Mouse (Mus musculus): ENCODE data around the gene Trafd1. TPM values are rescaled to one million over a fixed set of nuclear protein-coding genes. Genes with fewer than 3 reads are reported as not detected.
"Not testable (repeated sequence)": the region's sequence is repeated elsewhere in the genome, so short reads cannot be mapped to it uniquely, and the experiment has no call there.

Trafd1 gene
- polyA plus RNA-seq, 2 experiments = 17.1 to 18.4 TPM

DNA sequence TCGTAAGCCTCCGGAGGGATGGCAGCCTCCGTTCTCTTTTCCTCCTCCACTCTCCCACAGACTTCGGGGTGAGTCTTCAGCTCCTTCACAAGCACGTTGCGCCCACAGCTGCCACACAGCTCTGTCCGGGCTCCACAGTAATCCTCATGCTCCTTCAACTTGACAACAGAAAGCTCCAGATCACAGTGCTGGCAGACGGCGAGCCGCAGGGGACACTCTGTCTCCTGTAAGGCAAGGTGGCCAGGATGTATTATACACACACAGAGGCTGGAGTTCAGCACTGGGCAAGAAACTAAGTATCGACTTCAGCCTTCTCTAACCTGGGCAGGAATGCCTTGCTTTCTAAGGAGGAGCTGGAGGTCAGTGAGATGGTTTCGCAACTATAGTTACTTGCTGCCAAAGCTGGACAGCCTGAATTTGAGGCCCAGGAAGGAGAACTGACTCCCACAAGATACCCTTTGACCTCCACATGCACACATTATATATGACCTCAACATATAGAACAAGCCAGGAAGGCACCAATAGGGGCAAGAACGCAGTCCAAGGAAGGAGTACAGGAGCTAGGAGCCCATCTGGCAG, 6.7 kb downstream of the Trafd1 start:
- ATAC-seq (ENCODE audit: insufficient read depth) (no peak), DNase-seq (ENCODE audit: low read depth in 3 of 3, low spot score in 3 of 3) (no peak)
- H3K9me3 ChIP-seq (ENCODE audit: control insufficient read depth, low read length) = no peaks in the 10 kb centered on the region
- H3K9ac ChIP-seq (replicated peaks) = no peak overlapping the region
- peaks cover 18% of the 10 kb centered on the region for H3K36me3 ChIP-seq (replicated peaks; ENCODE audit: control insufficient read depth, insufficient read depth, low read depth)
- no peaks in the 10 kb centered on the region for H3K27me3 ChIP-seq (ENCODE audit: control insufficient read depth, insufficient read depth, low read length)
- WGBS (ENCODE audit: insufficient replicate concordance) = 86% methylated on average over 13 of the region's 13 CpGs
- H3K4me2 ChIP-seq (ENCODE audit: low read depth) = no peak overlapping the region
- H3K4me3 ChIP-seq (ENCODE audit: insufficient read depth in 1 of 2, low read depth in 2 of 2, low read length in 2 of 2) = no peak overlapping the region
- H3K4me1 ChIP-seq (replicated peaks; ENCODE audit: control insufficient read depth in 2 of 2, insufficient read depth in 2 of 2, low read length in 1 of 2) = no peaks in the 10 kb centered on the region; a peak in 1 of 4 replicates
- no peak for TF ChIP-seq EP300 (IDR thresholded peaks at IDR 0.05; ENCODE audit: low read depth)
- TF ChIP-seq CTCF (IDR thresholded peaks at IDR 0.05; ENCODE audit: low read depth) = no peak
- no peak overlapping the region for H3K27ac ChIP-seq

DNA sequence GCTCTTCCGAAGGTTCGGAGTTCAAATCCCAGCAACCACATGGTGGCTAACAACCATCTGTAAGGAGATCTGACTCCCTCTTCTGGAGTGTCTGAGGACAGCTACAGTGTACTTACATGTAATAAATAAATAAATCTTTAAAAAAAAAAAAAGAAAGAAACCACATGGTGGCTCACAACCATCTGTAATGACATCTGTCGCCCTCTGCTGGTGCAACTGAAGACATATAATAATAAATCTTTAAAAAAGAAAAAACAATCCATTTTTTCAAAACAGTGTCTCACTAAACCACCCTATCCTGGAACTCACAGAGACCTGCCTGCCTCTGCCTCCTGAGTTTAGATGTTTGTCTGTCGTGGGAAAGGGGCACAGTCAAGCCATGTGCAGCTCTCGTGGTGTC, 8.5 kb downstream of the Trafd1 start:
- not testable (repeated sequence) for H3K4me2 ChIP-seq (ENCODE audit: low read depth); H3K27ac ChIP-seq; ATAC-seq (ENCODE audit: insufficient read depth); H3K27me3 ChIP-seq (ENCODE audit: control insufficient read depth, insufficient read depth, low read length); H3K9me3 ChIP-seq (ENCODE audit: control insufficient read depth, low read length); H3K9ac ChIP-seq (replicated peaks); H3K4me3 ChIP-seq (ENCODE audit: insufficient read depth in 1 of 2, low read depth in 2 of 2, low read length in 2 of 2); H3K4me1 ChIP-seq (replicated peaks; ENCODE audit: control insufficient read depth in 2 of 2, insufficient read depth in 2 of 2, low read length in 1 of 2)
- TF ChIP-seq CTCF (IDR thresholded peaks at IDR 0.05; ENCODE audit: low read depth) = peak; percentile 57
- DNase-seq (ENCODE audit: low read depth in 3 of 3, low spot score in 3 of 3) = peak in 1 of 3 experiments; percentile 41
- WGBS (ENCODE audit: insufficient replicate concordance) = 59% methylated on average over 5 of the region's 5 CpGs
- peaks cover 18% of the 10 kb centered on the region for H3K36me3 ChIP-seq (replicated peaks; ENCODE audit: control insufficient read depth, insufficient read depth, low read depth)

DNA sequence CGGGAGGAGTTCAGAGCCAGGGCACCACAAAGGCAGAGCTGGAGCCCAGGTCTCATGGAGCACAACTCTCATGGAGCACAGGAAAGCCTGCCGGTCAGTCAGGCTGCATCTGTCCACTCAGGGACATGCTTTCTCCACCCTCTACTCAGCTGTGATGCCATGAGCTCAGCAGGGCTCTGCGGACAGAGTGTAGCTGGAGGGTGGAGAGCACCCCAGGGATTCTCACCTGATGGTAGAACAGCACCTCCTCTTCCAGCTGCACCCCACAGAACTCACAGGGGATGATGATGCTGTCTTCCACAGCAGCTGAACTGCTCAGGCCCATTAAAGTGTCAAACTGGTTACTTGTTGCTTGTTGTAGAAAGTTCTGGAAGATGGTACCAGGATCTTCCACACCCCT, 10.6 kb downstream of the Trafd1 start:
- no peak for ATAC-seq (ENCODE audit: insufficient read depth)
- Histone ChIP-seq H3K4me3 (ENCODE audit: insufficient read depth in 1 of 2, low read depth in 2 of 2, low read length in 2 of 2) (no peak overlapping the region), H3K27ac (no peak overlapping the region), H3K9ac (replicated peaks) (no peak overlapping the region), H3K36me3 (replicated peaks; ENCODE audit: control insufficient read depth, insufficient read depth, low read depth) (peaks cover 18% of the 10 kb centered on the region), H3K9me3 (ENCODE audit: control insufficient read depth, low read length) (no peaks in the 10 kb centered on the region), H3K27me3 (ENCODE audit: control insufficient read depth, insufficient read depth, low read length) (no peaks in the 10 kb centered on the region), H3K4me2 (ENCODE audit: low read depth) (no peak overlapping the region), H3K4me1 (replicated peaks; ENCODE audit: control insufficient read depth in 2 of 2, insufficient read depth in 2 of 2, low read length in 1 of 2) (no peaks in the 10 kb centered on the region)
- TF ChIP-seq EP300 (IDR thresholded peaks at IDR 0.05; ENCODE audit: low read depth) (no peak), CTCF (IDR thresholded peaks at IDR 0.05; ENCODE audit: low read depth) (no peak)
- no peak for DNase-seq (ENCODE audit: low read depth in 3 of 3, low spot score in 3 of 3)
- 87% methylated on average over 3 of the region's 3 CpGs for WGBS (ENCODE audit: insufficient replicate concordance)

DNA sequence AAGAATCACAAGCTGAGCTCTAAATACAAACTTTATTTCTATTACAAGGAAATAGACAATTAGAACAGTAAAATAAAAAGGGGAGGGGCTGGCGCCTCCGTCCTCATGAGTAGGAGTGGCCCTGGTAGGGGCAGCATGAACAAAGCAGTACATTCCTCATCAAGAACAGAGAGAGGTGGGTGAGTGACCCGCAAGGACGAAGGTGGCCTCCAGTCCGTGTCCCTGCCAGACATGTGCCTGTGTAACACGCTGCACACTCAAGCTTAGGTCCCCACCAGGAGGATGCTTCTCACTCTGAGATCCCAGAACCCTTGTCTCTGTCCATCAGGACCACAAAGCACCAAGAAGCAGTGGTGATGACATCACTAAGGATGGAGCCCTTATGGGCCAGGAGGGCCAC, 13.7 kb downstream of the Trafd1 start:
- no peak overlapping the region for H3K27ac ChIP-seq
- H3K36me3 ChIP-seq (replicated peaks; ENCODE audit: control insufficient read depth, insufficient read depth, low read depth) = peaks cover 35% of the 10 kb centered on the region
- 84% methylated on average over 6 of the region's 6 CpGs for WGBS (ENCODE audit: insufficient replicate concordance)

DNA sequence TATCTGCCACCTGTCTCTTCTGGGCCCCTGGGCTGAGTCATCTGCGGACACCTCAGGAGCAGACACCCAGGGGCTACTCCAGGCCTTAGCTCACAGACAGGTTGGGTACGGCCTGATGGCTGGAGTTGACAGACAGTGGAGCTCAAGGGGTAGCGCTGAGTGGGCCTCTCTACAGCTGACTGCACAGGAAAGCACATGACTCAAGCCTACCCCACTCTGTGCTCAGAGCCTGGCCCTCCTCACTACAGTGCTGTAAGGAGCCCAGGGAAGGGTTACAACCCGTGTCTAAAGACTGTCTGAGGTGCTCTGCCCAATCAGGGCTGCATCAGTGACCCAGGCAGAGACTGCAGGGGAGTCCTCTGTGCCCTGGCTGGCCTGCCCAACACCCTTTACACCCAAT, 18.2 kb downstream of the Trafd1 start:
- 88% methylated on average over 4 of the region's 4 CpGs for WGBS (ENCODE audit: insufficient replicate concordance)
- Histone ChIP-seq H3K9me3 (ENCODE audit: control insufficient read depth, low read length) (no peaks in the 10 kb centered on the region), H3K9ac (replicated peaks) (no peak overlapping the region), H3K4me2 (ENCODE audit: low read depth) (no peak overlapping the region), H3K4me3 (ENCODE audit: insufficient read depth in 1 of 2, low read depth in 2 of 2, low read length in 2 of 2) (no peak overlapping the region), H3K27me3 (ENCODE audit: control insufficient read depth, insufficient read depth, low read length) (no peaks in the 10 kb centered on the region), H3K4me1 (replicated peaks; ENCODE audit: control insufficient read depth in 2 of 2, insufficient read depth in 2 of 2, low read length in 1 of 2) (no peaks in the 10 kb centered on the region), H3K36me3 (replicated peaks; ENCODE audit: control insufficient read depth, insufficient read depth, low read depth) (peaks cover 72% of the 10 kb centered on the region), H3K27ac (no peak overlapping the region)
- no peak for DNase-seq (ENCODE audit: low read depth in 3 of 3, low spot score in 3 of 3)
- ATAC-seq (ENCODE audit: insufficient read depth) = no peak
- no peak for TF ChIP-seq CTCF (IDR thresholded peaks at IDR 0.05; ENCODE audit: low read depth)
- no peak for TF ChIP-seq EP300 (IDR thresholded peaks at IDR 0.05; ENCODE audit: low read depth)

More for the DNA sequence above, 13.7 kb downstream of the Trafd1 start:
- H3K9me3 ChIP-seq (ENCODE audit: control insufficient read depth, low read length) = no peaks in the 10 kb centered on the region
- no peaks in the 10 kb centered on the region for H3K4me1 ChIP-seq (replicated peaks; ENCODE audit: control insufficient read depth in 2 of 2, insufficient read depth in 2 of 2, low read length in 1 of 2)
- no peak overlapping the region for H3K9ac ChIP-seq (replicated peaks)
- H3K4me2 ChIP-seq (ENCODE audit: low read depth) = no peak overlapping the region
- TF ChIP-seq CTCF (IDR thresholded peaks at IDR 0.05; ENCODE audit: low read depth) = no peak
- no peaks in the 10 kb centered on the region for H3K27me3 ChIP-seq (ENCODE audit: control insufficient read depth, insufficient read depth, low read length)
- no peak overlapping the region for H3K4me3 ChIP-seq (ENCODE audit: insufficient read depth in 1 of 2, low read depth in 2 of 2, low read length in 2 of 2)
- ATAC-seq (ENCODE audit: insufficient read depth) = no peak
- DNase-seq (ENCODE audit: low read depth in 3 of 3, low spot score in 3 of 3) = no peak

Measured in liver, embryonic 14.5 days (tissue).